Mouse (Mus musculus): Measurements from ENCODE around the gene Olfr357. TPM values are rescaled to one million over a fixed set of nuclear protein-coding genes. Genes with fewer than 3 reads are reported as not detected.

Gene Olfr357
- not detected in 2 replicates for polyA plus RNA-seq (2015; fragmentation: Nextera tagmentation; extraction: Ambion mirVana)

GRCm38 (mm10) chr2:36993527-36993926 is at the start of gene Olfr357:
Gene Olfr357, plus strand, starts transcription at chr2:36993827.
- 43% methylated on average over 1 of the region's 1 CpGs for WGBS

GRCm38 (mm10) chr2:36997030-36997429 is 3.4 kb downstream of the Olfr357 start:
- no peak overlapping the region for H3K4me3 ChIP-seq (replicated peaks; ENCODE audit: low read depth, low read length)
- ATAC-seq (replicated peaks; ENCODE audit: low FRiP score, low read depth) = no peak
- no peak for TF ChIP-seq CTCF (IDR thresholded peaks at IDR 0.05; ENCODE audit: low read depth)
- no peaks in the 10 kb centered on the region for H3K36me3 ChIP-seq (ENCODE audit: insufficient read depth, low read length)
- H3K27me3 ChIP-seq (ENCODE audit: insufficient read depth, low read length) = no peaks in the 10 kb centered on the region
- no peak overlapping the region for H3K4me2 ChIP-seq (ENCODE audit: low read length)
- no peak overlapping the region for H3K27ac ChIP-seq
- H3K9me3 ChIP-seq (replicated peaks; ENCODE audit: low read length) = no peaks in the 10 kb centered on the region
- no peaks in the 10 kb centered on the region for H3K4me1 ChIP-seq (replicated peaks; ENCODE audit: insufficient read depth, low read length)
- WGBS = 86% methylated on average over 1 of the region's 1 CpGs
- no peak for DNase-seq (ENCODE audit: low spot score)
- H3K9ac ChIP-seq (ENCODE audit: low read depth, low read length) = no peak overlapping the region

More at GRCm38 (mm10) chr2:36993527-36993926, at the start of gene Olfr357:
- Histone ChIP-seq H3K9me3 (replicated peaks; ENCODE audit: low read length) (no peaks in the 10 kb centered on the region), H3K27me3 (ENCODE audit: insufficient read depth, low read length) (no peaks in the 10 kb centered on the region), H3K27ac (no peak within 1 kb of the TSS), H3K9ac (ENCODE audit: low read depth, low read length) (no peak within 1 kb of the TSS), H3K4me1 (replicated peaks; ENCODE audit: insufficient read depth, low read length) (no peaks in the 10 kb centered on the region), H3K4me2 (ENCODE audit: low read length) (no peak within 1 kb of the TSS), H3K36me3 (ENCODE audit: insufficient read depth, low read length) (no peaks in the 10 kb centered on the region), H3K4me3 (replicated peaks; ENCODE audit: low read depth, low read length) (no peak within 1 kb of the TSS)
- no peak for DNase-seq (ENCODE audit: low spot score)
- no peak for ATAC-seq (replicated peaks; ENCODE audit: low FRiP score, low read depth)
- no peak for TF ChIP-seq CTCF (IDR thresholded peaks at IDR 0.05; ENCODE audit: low read depth)

DNA sequence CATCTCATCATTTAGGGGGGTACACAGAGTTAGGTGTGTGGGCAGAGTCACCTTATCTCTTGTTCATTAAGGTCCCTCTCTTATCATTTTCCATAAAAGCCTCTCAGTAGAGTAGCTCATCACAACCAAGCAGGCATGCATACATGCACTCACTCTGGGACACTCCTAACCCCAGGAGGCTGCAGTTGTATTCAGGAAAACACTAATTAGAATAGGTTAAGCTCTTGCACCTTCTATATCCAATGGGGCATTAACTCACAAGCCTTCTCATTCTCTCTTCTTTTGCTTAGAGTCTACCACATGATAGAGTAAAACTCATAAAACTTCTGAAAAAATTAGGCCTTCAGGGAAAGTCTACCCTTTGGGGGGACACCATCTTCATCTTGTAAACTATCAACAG is 15.6 kb downstream of the Olfr357 start, which contains the start of gene Olfr358:
Olfr358 (minus strand) TSS at position 101 of the 400 bp plus-strand sequence.
- TF ChIP-seq CTCF (IDR thresholded peaks at IDR 0.05; ENCODE audit: low read depth) = no peak
- no peaks in the 10 kb centered on the region for H3K4me1 ChIP-seq (replicated peaks; ENCODE audit: insufficient read depth, low read length)
- H3K36me3 ChIP-seq (ENCODE audit: insufficient read depth, low read length) = no peaks in the 10 kb centered on the region
- H3K27ac ChIP-seq = no peak within 1 kb of the TSS
- no peaks in the 10 kb centered on the region for H3K27me3 ChIP-seq (ENCODE audit: insufficient read depth, low read length)
- H3K4me3 ChIP-seq (replicated peaks; ENCODE audit: low read depth, low read length) = no peak within 1 kb of the TSS
- H3K9ac ChIP-seq (ENCODE audit: low read depth, low read length) = no peak within 1 kb of the TSS
- ATAC-seq (replicated peaks; ENCODE audit: low FRiP score, low read depth) (no peak), DNase-seq (ENCODE audit: low spot score) (no peak)
- H3K9me3 ChIP-seq (replicated peaks; ENCODE audit: low read length) = no peaks in the 10 kb centered on the region
- no peak within 1 kb of the TSS for H3K4me2 ChIP-seq (ENCODE audit: low read length)

Other genes starting within 250 kb of the Olfr357 start
- gene Olfr348, start 209.6 kb upstream of the Olfr357 start, polyA plus RNA-seq (2015; fragmentation: Nextera tagmentation; extraction: Ambion mirVana) = not detected in 2 replicates
- gene Olfr50, start 203.3 kb upstream of the Olfr357 start, polyA plus RNA-seq (2015; fragmentation: Nextera tagmentation; extraction: Ambion mirVana) = not detected in 2 replicates
- gene Olfr3, start 176.8 kb upstream of the Olfr357 start, polyA plus RNA-seq (2015; fragmentation: Nextera tagmentation; extraction: Ambion mirVana) = not detected in 2 replicates
- gene Olfr350, start 147.5 kb upstream of the Olfr357 start, polyA plus RNA-seq (2015; fragmentation: Nextera tagmentation; extraction: Ambion mirVana) = not detected in 2 replicates
- gene Olfr351, start 131.2 kb upstream of the Olfr357 start, polyA plus RNA-seq (2015; fragmentation: Nextera tagmentation; extraction: Ambion mirVana) = not detected in 2 replicates
- gene Olfr352, start 125.4 kb upstream of the Olfr357 start, polyA plus RNA-seq (2015; fragmentation: Nextera tagmentation; extraction: Ambion mirVana) = not detected in 2 replicates
- gene Olfr353, start 100.9 kb upstream of the Olfr357 start, polyA plus RNA-seq (2015; fragmentation: Nextera tagmentation; extraction: Ambion mirVana) = not detected in 2 replicates
- gene Olfr354, start 88.1 kb upstream of the Olfr357 start, polyA plus RNA-seq (2015; fragmentation: Nextera tagmentation; extraction: Ambion mirVana) = not detected in 2 replicates
- not detected in 2 replicates for gene Olfr355, start 64.9 kb upstream of the Olfr357 start, polyA plus RNA-seq (2015; fragmentation: Nextera tagmentation; extraction: Ambion mirVana)
- gene Olfr356, start 56.7 kb upstream of the Olfr357 start, polyA plus RNA-seq (2015; fragmentation: Nextera tagmentation; extraction: Ambion mirVana) = not detected in 2 replicates
- not detected in 2 replicates for gene Olfr358, start 15.5 kb downstream of the Olfr357 start, polyA plus RNA-seq (2015; fragmentation: Nextera tagmentation; extraction: Ambion mirVana)
- not detected in 2 replicates for gene Olfr360, start 71.9 kb downstream of the Olfr357 start, polyA plus RNA-seq (2015; fragmentation: Nextera tagmentation; extraction: Ambion mirVana)
- not detected in 2 replicates for gene Olfr361, start 95.5 kb downstream of the Olfr357 start, polyA plus RNA-seq (2015; fragmentation: Nextera tagmentation; extraction: Ambion mirVana)
- not detected in 2 replicates for gene Olfr362, start 124.1 kb downstream of the Olfr357 start, polyA plus RNA-seq (2015; fragmentation: Nextera tagmentation; extraction: Ambion mirVana)
- not detected in 2 replicates for gene Olfr364-ps1, start 145.5 kb downstream of the Olfr357 start, polyA plus RNA-seq (2015; fragmentation: Nextera tagmentation; extraction: Ambion mirVana)
- not detected in 2 replicates for gene Olfr365, start 194.4 kb downstream of the Olfr357 start, polyA plus RNA-seq (2015; fragmentation: Nextera tagmentation; extraction: Ambion mirVana)
- not detected in 2 replicates for gene Olfr366, start 217.7 kb downstream of the Olfr357 start, polyA plus RNA-seq (2015; fragmentation: Nextera tagmentation; extraction: Ambion mirVana)